Mouse (Mus musculus) MEL (cell line): ENCODE results near the gene Thbs1. TPM values are rescaled to one million over a fixed set of nuclear protein-coding genes. Genes with fewer than 3 reads are reported as not detected.

Experiments used
- DNase-seq: peaks from one replicate; pipeline ENCODE4 v3.0.0; 2011; ENCODE audit warnings: low read depth, low spot score
- H3K27ac ChIP-seq: 2 replicates; pipeline ENCODE4 v1.5.1; 2012; ENCODE audit warnings: low read depth, mild to moderate bottlenecking, control low read depth, low read length, moderate library complexity; ENCODE audit not compliant: control insufficient read depth
- H3K27me3 ChIP-seq, 2 experiments: fragments of 150-350 bp in 1 of 2; sonication (generic) in 1 of 2; 2 replicates each; pipeline ENCODE4 v1.6.1; 2012; ENCODE audit warnings: low read length in 2 of 2, mild to moderate bottlenecking in 2 of 2, improper control_type of control experiment in 1 of 2, moderate library complexity in 1 of 2; ENCODE audit not compliant: insufficient read depth in 2 of 2, control insufficient read depth in 1 of 2
- H3K36me3 ChIP-seq, 2 experiments: 2 replicates each; pipeline ENCODE4 v1.6.1; 2012 to 2014; ENCODE audit warnings: low read length in 2 of 2, improper control_type of control experiment in 1 of 2, inconsistent platforms in 1 of 2, mild to moderate bottlenecking in 1 of 2; ENCODE audit not compliant: insufficient read depth in 2 of 2, control insufficient read depth in 1 of 2
- H3K4me1 ChIP-seq, 2 experiments: fragments of 150-350 bp in 1 of 2; sonication (generic) in 1 of 2; 2 replicates each; pipeline ENCODE4 v1.6.1; 2012; ENCODE audit warnings: low read length in 2 of 2, improper control_type of control experiment in 1 of 2, mild to moderate bottlenecking in 1 of 2; ENCODE audit not compliant: insufficient read depth in 2 of 2, control insufficient read depth in 1 of 2
- H3K4me3 ChIP-seq, 2 experiments: fragments of 150-350 bp in 1 of 2; sonication (generic) in 1 of 2; 2 replicates each; pipeline ENCODE4 v1.5.1; 2012; ENCODE audit warnings: low read depth in 2 of 2, low read length in 2 of 2, mild to moderate bottlenecking in 2 of 2, moderate library complexity in 2 of 2, control low read depth in 1 of 2, improper control_type of control experiment in 1 of 2; ENCODE audit not compliant: control insufficient read depth in 1 of 2, insufficient read depth in 1 of 2
- H3K79me2 ChIP-seq: 2 replicates; pipeline ENCODE4 v1.6.1; 2012; ENCODE audit warnings: mild to moderate bottlenecking, low read length, moderate library complexity; ENCODE audit not compliant: control insufficient read depth, poor library complexity, insufficient read depth
- H3K9ac ChIP-seq: 2 replicates; pipeline ENCODE4 v1.6.1; 2012; ENCODE audit warnings: low read depth, mild to moderate bottlenecking, control low read depth, low read length, moderate library complexity; ENCODE audit not compliant: control insufficient read depth, poor library complexity, severe bottlenecking
- H3K9me3 ChIP-seq: fragments of 150-350 bp; sonication (generic); replicated peaks from 2 replicates; pipeline ENCODE4 v1.6.1; 2012; ENCODE audit warnings: mild to moderate bottlenecking, low read length, improper control_type of control experiment, moderate library complexity; ENCODE audit not compliant: insufficient read depth
- CHD1 ChIP-seq: IDR thresholded peaks from 2 replicates; pipeline ENCODE4 v1.6.1; 2012; ENCODE audit warnings: low read depth, mild to moderate bottlenecking, inconsistent platforms, low read length, improper control_type of control experiment
- E2F4 ChIP-seq: IDR thresholded peaks from 2 replicates; pipeline ENCODE4 v1.6.1; 2011; ENCODE audit warnings: low read depth, low read length, improper control_type of control experiment, borderline replicate concordance
- EP300 ChIP-seq, 2 experiments: IDR thresholded peaks; 2 replicates each; pipeline ENCODE4 v1.6.1; 2011; ENCODE audit warnings: improper control_type of control experiment in 2 of 2, low read length in 2 of 2, low read depth in 1 of 2, mild to moderate bottlenecking in 1 of 2
- GABPA ChIP-seq: IDR thresholded peaks from 2 replicates; pipeline ENCODE4 v1.6.1; 2012; ENCODE audit warnings: low read depth, mild to moderate bottlenecking, inconsistent platforms, low read length, improper control_type of control experiment, moderate library complexity
- GATA1 ChIP-seq: IDR thresholded peaks from 2 replicates; pipeline ENCODE4 v1.6.1; 2011; ENCODE audit warnings: low read depth, low read length, improper control_type of control experiment
- HCFC1 ChIP-seq: IDR thresholded peaks from 2 replicates; pipeline ENCODE4 v1.6.1; 2012; ENCODE audit warnings: low read depth, mild to moderate bottlenecking, inconsistent platforms, low read length, improper control_type of control experiment, moderate library complexity
- JUND ChIP-seq: IDR thresholded peaks from 2 replicates; pipeline ENCODE4 v1.6.1; 2011; ENCODE audit warnings: low read depth, mild to moderate bottlenecking, improper control_type of control experiment, low read length
- MAFK ChIP-seq: IDR thresholded peaks from 2 replicates; pipeline ENCODE4 v1.6.1; 2011; ENCODE audit warnings: low read depth, mild to moderate bottlenecking, low read length, improper control_type of control experiment, borderline replicate concordance
- MAX ChIP-seq: IDR thresholded peaks from 2 replicates; pipeline ENCODE4 v1.6.1; 2011; ENCODE audit warnings: low read length, improper control_type of control experiment
- MAZ ChIP-seq: IDR thresholded peaks from 2 replicates; pipeline ENCODE4 v1.6.1; 2012; ENCODE audit warnings: low read depth, mild to moderate bottlenecking, inconsistent platforms, low read length, improper control_type of control experiment
- MEF2A ChIP-seq: IDR thresholded peaks from 2 replicates; pipeline ENCODE4 v1.6.1; 2014; ENCODE audit warnings: low read depth, mild to moderate bottlenecking, inconsistent platforms, low read length, improper control_type of control experiment; ENCODE audit not compliant: poor library complexity, insufficient replicate concordance, severe bottlenecking; ENCODE audit errors: extremely low read depth
- MYB ChIP-seq: IDR thresholded peaks from 2 replicates; pipeline ENCODE4 v1.6.1; 2011; ENCODE audit warnings: mild to moderate bottlenecking, low read depth, low read length, improper control_type of control experiment
- POLR2AphosphoS2 ChIP-seq: IDR thresholded peaks from 2 replicates; pipeline ENCODE4 v1.6.1; 2011; ENCODE audit warnings: low read length, improper control_type of control experiment
- RCOR1 ChIP-seq: IDR thresholded peaks from 2 replicates; pipeline ENCODE4 v1.6.1; 2012; ENCODE audit warnings: low read depth, mild to moderate bottlenecking, inconsistent platforms, low read length, improper control_type of control experiment
- SIN3A ChIP-seq: IDR thresholded peaks from 2 replicates; pipeline ENCODE4 v1.6.1; 2012; ENCODE audit warnings: low read length, improper control_type of control experiment, inconsistent platforms
- SMC3 ChIP-seq: IDR thresholded peaks from 2 replicates; pipeline ENCODE4 v1.6.1; 2011; ENCODE audit warnings: low read depth, low read length, improper control_type of control experiment
- TBP ChIP-seq: IDR thresholded peaks from 2 replicates; pipeline ENCODE4 v1.8.0; 2011; ENCODE audit warnings: low read depth, low read length, improper control_type of control experiment
- TCF12 ChIP-seq: IDR thresholded peaks from 2 replicates; pipeline ENCODE4 v1.6.1; 2014; ENCODE audit warnings: low read depth, mild to moderate bottlenecking, inconsistent platforms, low read length, improper control_type of control experiment, moderate library complexity
- USF2 ChIP-seq, 2 experiments: IDR thresholded peaks; 2 replicates each; pipeline ENCODE4 v1.6.1; 2011 to 2012; ENCODE audit warnings: improper control_type of control experiment in 2 of 2, low read length in 2 of 2, borderline replicate concordance in 1 of 2, inconsistent platforms in 1 of 2, low read depth in 1 of 2, mild to moderate bottlenecking in 1 of 2; ENCODE audit not compliant: insufficient read depth in 1 of 2
- ZKSCAN1 ChIP-seq: IDR thresholded peaks from 2 replicates; pipeline ENCODE4 v1.6.1; 2012; ENCODE audit warnings: low read depth, mild to moderate bottlenecking, inconsistent platforms, low read length, improper control_type of control experiment, moderate library complexity
- ZMIZ1 ChIP-seq: IDR thresholded peaks from 2 replicates; pipeline ENCODE4 v1.6.1; 2012; ENCODE audit warnings: low read depth, mild to moderate bottlenecking, inconsistent platforms, low read length, improper control_type of control experiment, moderate library complexity
- ZNF384 ChIP-seq: IDR thresholded peaks from 2 replicates; pipeline ENCODE4 v1.6.1; 2012; ENCODE audit warnings: low read depth, mild to moderate bottlenecking, inconsistent platforms, low read length, improper control_type of control experiment
- polyA plus RNA-seq, 2 experiments: library from polyadenylated mRNA; stranded (reverse) in 1 of 2; unstranded in 1 of 2; fragments of >175 nt in 1 of 2; fragments of >200 nt in 1 of 2; gene quantifications; 2 replicates each; pipeline versions ENCODE4 v1.2.1 to v1.2.4; 2012; ENCODE audit warnings: low replicate concordance in 2 of 2, low read depth in 1 of 2; ENCODE audit not compliant: insufficient read length in 2 of 2, insufficient read depth in 1 of 2, missing spikeins in 1 of 2
- total RNA-seq: library from RNA; depleted of rRNA; stranded (reverse); fragments of 300-350 nt; gene quantifications from 2 replicates; pipeline ENCODE4 v1.2.3, GENCODE M21; 2012; rRNA removed

Thbs1 gene
- not detected in 2 replicates for total RNA-seq
- polyA plus RNA-seq, result not detected

DNA sequence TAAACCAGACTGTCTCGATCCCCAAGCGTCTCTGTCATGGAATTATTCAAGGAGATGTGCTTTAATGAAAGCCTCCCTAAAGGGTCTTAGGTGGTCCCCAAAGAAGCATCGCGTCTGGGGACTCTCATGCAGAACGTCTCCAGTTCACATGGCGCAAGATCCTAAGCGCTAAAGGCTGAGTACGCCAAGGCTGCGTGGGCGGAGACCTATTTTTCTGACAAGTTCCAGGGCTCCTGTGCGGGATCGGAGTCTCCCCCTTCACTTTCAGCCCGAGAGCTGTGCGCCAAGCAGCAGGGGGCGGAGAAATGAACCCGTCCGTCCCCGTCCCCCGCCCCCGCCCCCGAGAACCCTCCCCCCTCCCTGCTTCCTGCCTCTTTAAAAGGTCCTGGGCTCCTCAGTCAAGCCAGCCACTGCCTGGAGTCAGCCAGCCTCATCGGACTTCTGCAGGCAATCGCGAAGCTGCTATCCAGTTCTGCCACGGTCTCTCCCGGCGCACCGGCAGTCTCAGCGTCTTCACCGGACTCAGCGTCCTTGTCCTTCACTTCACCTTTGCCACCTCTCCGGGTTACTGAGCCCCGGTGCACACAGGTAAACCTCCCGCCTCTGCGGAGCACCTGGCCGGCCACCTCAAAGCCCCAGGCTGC lies at the start of gene Thbs1:
TSS of gene Thbs1 (plus strand) at position 389 of the 644 bp plus-strand sequence.
- H3K4me1 ChIP-seq, result no peaks in the 10 kb centered on the region
- TF ChIP-seq TCF12 (no peak), MAX (no peak), MAFK (no peak), POLR2AphosphoS2 (no peak), ZMIZ1 (no peak), MEF2A (no peak), ZKSCAN1 (no peak), HCFC1 (no peak), ZNF384 (no peak), TBP (no peak), GATA1 (no peak), EP300 (IDR thresholded peaks at IDR 0.05; ENCODE audit: low read depth in 1 of 2, low read length in 2 of 2) (no peak), JUND (no peak), USF2 (IDR thresholded peaks at IDR 0.05; ENCODE audit: borderline replicate concordance in 1 of 2, insufficient read depth in 1 of 2, low read depth in 1 of 2, low read length in 2 of 2) (no peak), GABPA (no peak), RCOR1 (no peak)
- no peak for DNase-seq
- no peaks in the 10 kb centered on the region for H3K27me3 ChIP-seq
- no peak within 1 kb of the TSS for H3K9ac ChIP-seq
- H3K79me2 ChIP-seq, result no peaks in the 10 kb centered on the region
- H3K9me3 ChIP-seq, result no peaks in the 10 kb centered on the region
- H3K36me3 ChIP-seq, result no peaks in the 10 kb centered on the region
- no peak within 1 kb of the TSS for H3K4me3 ChIP-seq
- no peak within 1 kb of the TSS for H3K27ac ChIP-seq

DNA sequence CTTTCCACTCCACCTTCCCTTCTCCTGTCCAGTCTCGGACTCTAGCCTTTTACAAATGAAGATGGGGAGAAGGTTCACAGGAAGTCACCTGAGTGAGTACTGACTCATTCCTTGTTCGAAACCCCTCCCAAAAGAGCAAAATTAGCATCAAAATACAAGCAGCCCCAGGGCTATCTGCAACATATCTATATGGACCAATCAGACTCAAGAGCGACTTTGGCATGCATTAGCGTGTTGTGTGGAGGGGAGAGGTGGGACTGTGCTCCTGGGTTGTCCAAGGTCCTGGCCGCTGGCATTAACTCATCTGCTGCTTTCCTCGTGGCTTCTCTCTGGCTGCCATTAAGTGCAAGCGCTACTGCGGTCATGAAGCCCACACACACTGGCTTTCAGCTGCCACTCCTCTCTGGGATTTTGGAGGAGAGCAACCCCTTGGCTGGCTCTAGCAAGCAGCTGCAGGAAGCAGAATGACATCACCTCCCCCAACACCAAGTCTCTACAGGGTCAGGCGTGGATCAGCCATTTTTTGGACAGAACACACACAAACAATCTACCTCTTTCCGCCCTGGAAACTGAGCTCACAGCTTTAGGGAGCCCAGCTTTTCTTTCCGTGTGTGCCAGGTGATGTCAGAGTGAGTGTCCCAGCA lies 47.4 kb upstream of the Thbs1 start:
- H3K27me3 ChIP-seq, result no peaks in the 10 kb centered on the region
- H3K27ac ChIP-seq, result no peak overlapping the region
- no peaks in the 10 kb centered on the region for H3K79me2 ChIP-seq
- no peak for DNase-seq
- TF ChIP-seq GATA1, result no peak
- TF ChIP-seq USF2 (IDR thresholded peaks at IDR 0.05; ENCODE audit: borderline replicate concordance in 1 of 2, insufficient read depth in 1 of 2, low read depth in 1 of 2, low read length in 2 of 2), result no peak
- no peak for TF ChIP-seq TCF12
- TF ChIP-seq SIN3A, result no peak
- no peak for TF ChIP-seq ZKSCAN1
- TF ChIP-seq MEF2A, result no peak
- TF ChIP-seq MYB, result no peak
- TF ChIP-seq MAZ, result no peak
- no peak for TF ChIP-seq GABPA
- no peak for TF ChIP-seq E2F4
- TF ChIP-seq CHD1, result no peak
- TF ChIP-seq SMC3, result no peak
- no peak for TF ChIP-seq ZNF384
- no peaks in the 10 kb centered on the region for H3K4me1 ChIP-seq
- no peak overlapping the region for H3K9ac ChIP-seq
- no peaks in the 10 kb centered on the region for H3K36me3 ChIP-seq
- H3K9me3 ChIP-seq, result no peaks in the 10 kb centered on the region
- no peak overlapping the region for H3K4me3 ChIP-seq
